Mouse (Mus musculus) lung, adult 2 months (tissue): ENCODE results near the gene Olfr1393.

Experiments
- CTCF ChIP-seq: fragments of 200-500 bp; IDR thresholded peaks from 2 replicates; pipeline ENCODE4 v1.5.1; 2011; ENCODE audit warnings: mild to moderate bottlenecking, low read length, control low read depth; ENCODE audit not compliant: insufficient read depth
- POLR2A ChIP-seq: fragments of 200-500 bp; IDR thresholded peaks from 2 replicates; pipeline ENCODE4 v1.6.1; 2011; ENCODE audit warnings: low read depth, mild to moderate bottlenecking, control low read depth, low read length, borderline replicate concordance; ENCODE audit errors: extremely low read depth

- TF ChIP-seq POLR2A, result no peak
- TF ChIP-seq CTCF, result no peak
These were observed 28.2 kb upstream of the Olfr1393 start for GRCm38 (mm10) chr11:49249811-49250421.
